Mouse (Mus musculus): ENCODE data around the gene Zmym1. TPM values are rescaled to one million over a fixed set of nuclear protein-coding genes. Genes with fewer than 3 reads are reported as not detected.
"Not testable (repeated sequence)": the region's sequence is repeated elsewhere in the genome, so short reads cannot be mapped to it uniquely, and the experiment has no call there.

Zmym1 gene
- polyA plus RNA-seq (2015; fragmentation: Nextera tagmentation; extraction: Ambion mirVana) = 11.4 and 16.6 TPM in 2 replicates

GRCm38 (mm10) chr4:127060585-127061290 lies at the start of gene Zmym1:
Gene Zmym1 (minus strand): TSS chr4:127061152.
- Histone ChIP-seq H3K27me3 (replicated peaks) (no peaks in the 10 kb centered on the region), H3K4me2 (peak within 1 kb of the TSS; percentile 87), H3K4me3 (peak within 1 kb of the TSS; percentile 84), H3K9me3 (no peaks in the 10 kb centered on the region), H3K9ac (peak within 1 kb of the TSS; percentile 89), H3K4me1 (peaks cover 9% of the 10 kb centered on the region; the same call in 1 of the 2 replicates), H3K36me3 (peaks cover 30% of the 10 kb centered on the region), H3K27ac (replicated peaks) (peak within 1 kb of the TSS; percentile 69)
- 2% methylated on average over 38 of the region's 38 CpGs for WGBS
- peak; percentile 90 for ATAC-seq (ENCODE audit: extremely low read depth, insufficient number of reproducible peaks, low FRiP score, low TSS enrichment)

DNA sequence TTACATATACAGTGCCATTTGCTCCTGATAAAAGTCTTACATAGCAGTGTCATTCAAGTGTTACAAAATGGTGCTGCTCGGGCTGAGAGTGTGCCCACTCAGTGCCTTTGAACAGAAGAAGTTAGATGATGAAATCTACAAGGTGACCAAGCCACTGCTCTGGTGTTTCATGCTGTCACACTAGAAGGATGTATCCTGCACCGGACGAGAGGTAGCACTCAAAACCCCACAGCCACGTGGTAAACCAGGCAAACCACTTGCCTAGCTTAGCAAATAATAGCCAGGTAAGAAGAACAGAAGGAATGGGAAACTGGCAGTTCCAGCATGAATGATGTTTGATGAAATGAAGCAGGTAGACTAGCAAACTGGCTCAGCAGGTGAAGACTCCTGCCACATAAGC lies 49.6 kb upstream of the Zmym1 start:
- Histone ChIP-seq H3K9ac (no peak overlapping the region), H3K4me1 (no peaks in the 10 kb centered on the region), H3K27ac (replicated peaks) (no peak overlapping the region), H3K9me3 (peaks cover 4% of the 10 kb centered on the region; the same call in 1 of the 2 replicates), H3K27me3 (replicated peaks) (no peaks in the 10 kb centered on the region), H3K36me3 (peaks cover 43% of the 10 kb centered on the region), H3K4me3 (no peak overlapping the region), H3K4me2 (no peak overlapping the region)
- 61% methylated on average over 4 of the region's 4 CpGs for WGBS
- no peak for ATAC-seq (ENCODE audit: extremely low read depth, insufficient number of reproducible peaks, low FRiP score, low TSS enrichment)

DNA sequence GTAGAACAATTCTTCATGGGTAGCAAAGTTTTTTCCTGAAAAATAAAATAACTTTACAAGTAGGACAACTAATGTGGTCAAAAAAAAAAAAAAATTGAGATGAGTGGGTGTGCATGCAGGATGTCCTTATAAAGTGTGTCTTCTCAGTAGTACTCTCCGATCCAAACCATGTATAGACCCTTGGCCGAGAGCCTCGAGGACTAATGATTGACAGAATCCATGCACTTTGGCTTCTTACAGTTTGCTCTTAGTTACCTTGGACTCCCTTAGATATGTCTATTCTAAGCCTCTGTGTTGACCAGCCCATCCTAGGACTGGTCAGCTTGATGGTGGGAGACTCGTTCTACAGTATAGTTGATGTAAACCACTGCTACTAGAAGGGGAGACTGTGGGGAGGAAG lies 46.6 kb upstream of the Zmym1 start:
- Histone ChIP-seq H3K4me2 (no peak overlapping the region), H3K4me3 (no peak overlapping the region), H3K36me3 (peaks cover 49% of the 10 kb centered on the region), H3K27me3 (replicated peaks) (no peaks in the 10 kb centered on the region), H3K27ac (replicated peaks) (no peak overlapping the region), H3K9me3 (peaks cover 4% of the 10 kb centered on the region; the same call in 1 of the 2 replicates), H3K4me1 (no peaks in the 10 kb centered on the region), H3K9ac (no peak overlapping the region)
- WGBS = 87% methylated on average over 4 of the region's 4 CpGs
- ATAC-seq (ENCODE audit: extremely low read depth, insufficient number of reproducible peaks, low FRiP score, low TSS enrichment) = no peak

GRCm38 (mm10) chr4:127099552-127099951 lies 38.6 kb upstream of the Zmym1 start:
- not testable (repeated sequence) for H3K4me2 ChIP-seq; H3K4me1 ChIP-seq; ATAC-seq (ENCODE audit: extremely low read depth, insufficient number of reproducible peaks, low FRiP score, low TSS enrichment); H3K9me3 ChIP-seq; H3K27me3 ChIP-seq (replicated peaks); H3K4me3 ChIP-seq; H3K9ac ChIP-seq; H3K27ac ChIP-seq (replicated peaks)
- H3K36me3 ChIP-seq = peaks cover 20% of the 10 kb centered on the region
- 89% methylated on average over 1 of the region's 2 CpGs for WGBS

DNA sequence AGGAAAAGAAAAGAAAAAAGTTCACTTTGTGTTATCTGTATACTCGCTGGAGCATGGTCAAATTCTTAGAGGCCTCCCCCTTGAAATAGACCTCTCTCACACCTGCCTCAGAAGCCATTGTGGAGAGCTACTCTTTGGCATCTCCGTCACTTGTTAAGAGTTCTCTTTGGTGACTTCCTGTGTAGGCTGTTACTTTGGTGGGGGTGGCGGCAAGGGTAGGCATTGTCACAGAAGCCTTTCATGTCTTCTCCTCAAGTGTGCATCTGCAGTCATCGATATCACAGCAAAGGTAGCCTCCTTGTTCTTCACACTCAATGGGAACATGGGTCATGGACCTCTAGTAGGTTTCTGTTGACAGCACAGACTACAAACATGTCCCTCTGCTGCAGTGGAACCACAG lies 34.1 kb upstream of the Zmym1 start:
- Histone ChIP-seq H3K27me3 (replicated peaks) (no peaks in the 10 kb centered on the region), H3K36me3 (peaks cover 27% of the 10 kb centered on the region), H3K4me1 (no peaks in the 10 kb centered on the region), H3K4me2 (no peak overlapping the region), H3K4me3 (no peak overlapping the region), H3K9me3 (no peaks in the 10 kb centered on the region), H3K27ac (replicated peaks) (no peak overlapping the region), H3K9ac (no peak overlapping the region)
- no peak for ATAC-seq (ENCODE audit: extremely low read depth, insufficient number of reproducible peaks, low FRiP score, low TSS enrichment)
- 80% methylated on average over 4 of the region's 4 CpGs for WGBS

- Histone ChIP-seq H3K27me3 (replicated peaks) (no peaks in the 10 kb centered on the region), H3K4me3 (no peak overlapping the region), H3K9me3 (no peaks in the 10 kb centered on the region), H3K27ac (replicated peaks) (no peak overlapping the region), H3K4me1 (no peaks in the 10 kb centered on the region), H3K9ac (no peak overlapping the region), H3K36me3 (peaks cover 45% of the 10 kb centered on the region), H3K4me2 (no peak overlapping the region)
- 68% methylated on average over 1 of the region's 1 CpGs for WGBS
- no peak for ATAC-seq (ENCODE audit: extremely low read depth, insufficient number of reproducible peaks, low FRiP score, low TSS enrichment)
These were observed 30.2 kb upstream of the Zmym1 start for GRCm38 (mm10) chr4:127091188-127091587.

DNA sequence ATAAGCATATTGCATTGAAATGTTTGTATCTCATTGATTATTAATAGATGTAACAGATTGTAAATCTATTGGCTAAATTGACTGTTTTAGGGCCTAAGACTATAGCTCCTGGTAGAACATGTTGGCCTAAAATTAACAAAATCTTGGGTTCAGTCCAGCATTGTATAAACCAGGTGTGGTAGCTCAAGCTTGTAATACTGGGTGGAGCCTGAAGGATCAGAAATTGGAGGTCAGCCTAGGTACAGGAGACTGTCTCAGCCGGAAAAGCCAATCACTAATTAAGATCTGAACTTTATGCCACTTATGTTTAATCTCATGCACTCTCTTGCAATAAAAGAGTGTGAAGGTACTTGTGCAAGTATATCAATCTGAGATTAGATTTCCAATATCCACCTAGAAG lies 24.8 kb upstream of the Zmym1 start:
- no peak overlapping the region for H3K9ac ChIP-seq
- H3K36me3 ChIP-seq = peaks cover 22% of the 10 kb centered on the region
- H3K4me1 ChIP-seq = no peaks in the 10 kb centered on the region
- no peak overlapping the region for H3K4me3 ChIP-seq
- no peak overlapping the region for H3K27ac ChIP-seq (replicated peaks)
- H3K9me3 ChIP-seq = no peaks in the 10 kb centered on the region
- no peak for ATAC-seq (ENCODE audit: extremely low read depth, insufficient number of reproducible peaks, low FRiP score, low TSS enrichment)
- H3K27me3 ChIP-seq (replicated peaks) = no peaks in the 10 kb centered on the region
- WGBS = 86% methylated on average over 1 of the region's 1 CpGs
- H3K4me2 ChIP-seq = no peak overlapping the region

GRCm38 (mm10) chr4:127083131-127083530 lies 22.2 kb upstream of the Zmym1 start:
- H3K9ac ChIP-seq = no peak overlapping the region
- peaks cover 2% of the 10 kb centered on the region for H3K4me1 ChIP-seq
- H3K4me2 ChIP-seq = no peak overlapping the region
- H3K36me3 ChIP-seq = peaks cover under 1% of the 10 kb centered on the region; the same call in 1 of the 2 replicates
- H3K27ac ChIP-seq (replicated peaks) = no peak overlapping the region
- H3K4me3 ChIP-seq = no peak overlapping the region
- 66% methylated on average over 2 of the region's 2 CpGs for WGBS
- no peak for ATAC-seq (ENCODE audit: extremely low read depth, insufficient number of reproducible peaks, low FRiP score, low TSS enrichment)
- no peaks in the 10 kb centered on the region for H3K27me3 ChIP-seq (replicated peaks)
- no peaks in the 10 kb centered on the region for H3K9me3 ChIP-seq

DNA sequence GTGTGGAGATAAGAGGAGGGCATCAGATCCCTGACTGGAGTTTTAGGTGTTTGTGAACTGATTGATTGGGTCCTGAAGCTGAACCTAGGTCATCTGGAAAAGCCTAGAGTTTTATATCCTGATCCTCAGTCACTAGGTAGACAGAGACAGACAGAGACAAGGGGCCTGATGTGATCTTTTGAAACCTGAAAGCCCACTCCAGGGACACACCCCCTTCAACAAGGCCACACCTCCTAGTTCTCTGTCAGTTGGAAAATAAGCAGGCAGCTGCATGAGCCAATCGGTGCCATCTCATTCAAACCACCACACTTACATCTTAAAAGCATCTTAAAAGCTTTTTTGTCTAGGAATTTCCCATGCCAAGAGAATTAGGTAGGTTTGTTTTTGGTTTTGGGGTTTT lies 19.9 kb upstream of the Zmym1 start:
- ATAC-seq (ENCODE audit: extremely low read depth, insufficient number of reproducible peaks, low FRiP score, low TSS enrichment) = no peak

GRCm38 (mm10) chr4:127076875-127077548 lies 16.1 kb upstream of the Zmym1 start, which contains the start of gene Zmym6:
Gene Zmym6 (plus strand): TSS chr4:127077383.
- 1% methylated on average over 46 of the region's 46 CpGs for WGBS
- Histone ChIP-seq H3K4me3 (peak within 1 kb of the TSS; percentile 69), H3K27ac (replicated peaks) (peak within 1 kb of the TSS; percentile 90), H3K4me2 (peak within 1 kb of the TSS; percentile 85), H3K4me1 (peaks cover 9% of the 10 kb centered on the region), H3K9ac (peak within 1 kb of the TSS; percentile 86), H3K36me3 (no peaks in the 10 kb centered on the region), H3K27me3 (replicated peaks) (no peaks in the 10 kb centered on the region), H3K9me3 (no peaks in the 10 kb centered on the region)
- peak; percentile 97 for ATAC-seq (ENCODE audit: extremely low read depth, insufficient number of reproducible peaks, low FRiP score, low TSS enrichment)

More for the DNA sequence above, 19.9 kb upstream of the Zmym1 start:
- no peaks in the 10 kb centered on the region for H3K36me3 ChIP-seq
- no peaks in the 10 kb centered on the region for H3K27me3 ChIP-seq (replicated peaks)
- H3K4me2 ChIP-seq = no peak overlapping the region
- H3K27ac ChIP-seq (replicated peaks) = no peak overlapping the region
- H3K9me3 ChIP-seq = no peaks in the 10 kb centered on the region
- H3K4me1 ChIP-seq = peaks cover 9% of the 10 kb centered on the region
- whole genome bisulfite sequencing = 21% methylated on average over 1 of the region's 1 CpGs
- H3K4me3 ChIP-seq = no peak overlapping the region
- no peak overlapping the region for H3K9ac ChIP-seq

- H3K27me3 ChIP-seq (replicated peaks) = no peaks in the 10 kb centered on the region
- WGBS = 52% methylated on average over 1 of the region's 1 CpGs
- H3K4me3 ChIP-seq = no peak overlapping the region
- no peak overlapping the region for H3K27ac ChIP-seq (replicated peaks)
- H3K4me2 ChIP-seq = no peak overlapping the region
- H3K4me1 ChIP-seq = peaks cover 9% of the 10 kb centered on the region
- no peak for ATAC-seq (ENCODE audit: extremely low read depth, insufficient number of reproducible peaks, low FRiP score, low TSS enrichment)
- H3K9me3 ChIP-seq = no peaks in the 10 kb centered on the region
- H3K9ac ChIP-seq = no peak overlapping the region
- H3K36me3 ChIP-seq = no peaks in the 10 kb centered on the region
These were observed 14.0 kb upstream of the Zmym1 start for GRCm38 (mm10) chr4:127074915-127075314.

Data from heart, embryonic 13.5 days (tissue).